Mouse (Mus musculus): ENCODE measurements around the gene Pard3b. TPM values are rescaled to one million over a fixed set of nuclear protein-coding genes. Genes with fewer than 3 reads are reported as not detected.

The Pard3b gene
- total and polyA plus RNA-seq, 3 experiments = 0.30 to 0.75 (median 0.63) TPM

- Histone ChIP-seq H3K36me3 (replicated peaks in 1 of 2; ENCODE audit: control insufficient read depth in 1 of 2, insufficient read depth in 1 of 2, low read length in 1 of 2) (no peaks in the 10 kb centered on the region), H3K9me3 (replicated peaks; ENCODE audit: low read length) (no peaks in the 10 kb centered on the region), H3K27ac (ENCODE audit: insufficient read depth, low read depth) (no peak overlapping the region), H3K4me3 (replicated peaks in 1 of 3; ENCODE audit: low read depth in 2 of 3, low read length in 2 of 3, poor library complexity in 1 of 3) (no peak overlapping the region), H3K27me3 (replicated peaks) (no peaks in the 10 kb centered on the region), H3K4me1 (ENCODE audit: control insufficient read depth in 1 of 2, insufficient read depth in 2 of 2) (peaks cover 4 to 16% of the 10 kb centered on the region in 2 experiments), H3K9ac (ENCODE audit: insufficient read depth, low read depth) (no peak overlapping the region), H3K79me2 (replicated peaks; ENCODE audit: control insufficient read depth, extremely low read depth, insufficient read depth, poor library complexity, severe bottlenecking) (no peaks in the 10 kb centered on the region), H3K4me2 (ENCODE audit: insufficient read depth, low read depth, poor library complexity, severe bottlenecking) (no peak overlapping the region)
- TF ChIP-seq MYC (IDR thresholded peaks at IDR 0.05; ENCODE audit: low read depth, low read length) (no peak), USF1 (IDR thresholded peaks at IDR 0.05; ENCODE audit: low read depth, low read length) (no peak), EP300 (IDR thresholded peaks at IDR 0.05; ENCODE audit: low read length) (no peak), JUN (IDR thresholded peaks at IDR 0.05; ENCODE audit: insufficient read depth, low read depth, low read length) (no peak), RCOR1 (conservative IDR thresholded peaks at IDR 0.05; ENCODE audit: low read depth, low read length) (no peak), SMC3 (IDR thresholded peaks at IDR 0.05; ENCODE audit: low read depth, low read length) (no peak)
- in situ Hi-C loops (cut with MboI; ENCODE audit: low pct_ligation_motif_present, low pct_unique_long_range_greater_than_20kb, low sequenced_read_pairs) = no loop called here
- DNase-seq (ENCODE audit: extremely low read depth) = no peak
- dilution Hi-C loops (cut with MboI; ENCODE audit: extremely low pct_ligation_motif_present, extremely low pct_unique_long_range_greater_than_20kb, low sequenced_read_pairs) = no loop called here
Measured at GRCm38 (mm10) chr1:62254888-62255287, 616.3 kb downstream of the Pard3b start.

- TF ChIP-seq HCFC1 (IDR thresholded peaks at IDR 0.05; ENCODE audit: low read depth, low read length) = no peak
- TF ChIP-seq PAX5 (IDR thresholded peaks at IDR 0.05; ENCODE audit: low read length) = no peak
- TF ChIP-seq TBP (conservative IDR thresholded peaks at IDR 0.05; ENCODE audit: low read depth, low read length) = no peak
- TF ChIP-seq IRF4 (IDR thresholded peaks at IDR 0.05; ENCODE audit: low read depth, low read length) = no peak
- TF ChIP-seq USF2 (conservative IDR thresholded peaks at IDR 0.05; ENCODE audit: low read depth, low read length) = no peak
- TF ChIP-seq MYC (IDR thresholded peaks at IDR 0.05; ENCODE audit: low read depth, low read length) = no peak
- TF ChIP-seq CHD1 (IDR thresholded peaks at IDR 0.05; ENCODE audit: low read depth, low read length) = no peak
- no peak for TF ChIP-seq CHD2 (IDR thresholded peaks at IDR 0.05; ENCODE audit: low read length)
- no peak for TF ChIP-seq GABPA (IDR thresholded peaks at IDR 0.05; ENCODE audit: insufficient replicate concordance, low read depth, low read length)
- no peak for TF ChIP-seq POLR2AphosphoS2 (IDR thresholded peaks at IDR 0.05; ENCODE audit: low read depth, low read length)
- TF ChIP-seq SIN3A (IDR thresholded peaks at IDR 0.05; ENCODE audit: low read length) = no peak
- TF ChIP-seq ZC3H11A (IDR thresholded peaks at IDR 0.05; ENCODE audit: low read depth, low read length) = no peak
- TF ChIP-seq MAZ (IDR thresholded peaks at IDR 0.05; ENCODE audit: low read depth, low read length) = no peak
- no peak for TF ChIP-seq ZKSCAN1 (IDR thresholded peaks at IDR 0.05; ENCODE audit: borderline replicate concordance, low read depth, low read length)
- no peak for TF ChIP-seq MAX (IDR thresholded peaks at IDR 0.05; ENCODE audit: low read length)
- no peak for TF ChIP-seq UBTF (IDR thresholded peaks at IDR 0.05; ENCODE audit: low read depth, low read length)
- TF ChIP-seq EP300 (IDR thresholded peaks at IDR 0.05; ENCODE audit: low read length) = no peak
- no peak for TF ChIP-seq BHLHE40 (IDR thresholded peaks at IDR 0.05; ENCODE audit: low read depth, low read length)
- no peak for TF ChIP-seq KAT2A (IDR thresholded peaks at IDR 0.05; ENCODE audit: insufficient replicate concordance, low read length)
- DNase-seq (ENCODE audit: extremely low read depth) = no peak
- in situ Hi-C loops (cut with MboI; ENCODE audit: low pct_ligation_motif_present, low pct_unique_long_range_greater_than_20kb, low sequenced_read_pairs) = no loop called here
- dilution Hi-C loops (cut with MboI; ENCODE audit: extremely low pct_ligation_motif_present, extremely low pct_unique_long_range_greater_than_20kb, low sequenced_read_pairs) = no loop called here
- Histone ChIP-seq H3K4me2 (ENCODE audit: insufficient read depth, low read depth, poor library complexity, severe bottlenecking) (no peak overlapping the region), H3K9me3 (replicated peaks; ENCODE audit: low read length) (no peaks in the 10 kb centered on the region), H3K27me3 (replicated peaks) (no peaks in the 10 kb centered on the region), H3K36me3 (replicated peaks in 1 of 2; ENCODE audit: control insufficient read depth in 1 of 2, insufficient read depth in 1 of 2, low read length in 1 of 2) (no peaks in the 10 kb centered on the region), H3K27ac (ENCODE audit: insufficient read depth, low read depth) (no peak overlapping the region), H3K9ac (ENCODE audit: insufficient read depth, low read depth) (no peak overlapping the region), H3K79me2 (replicated peaks; ENCODE audit: control insufficient read depth, extremely low read depth, insufficient read depth, poor library complexity, severe bottlenecking) (no peaks in the 10 kb centered on the region), H3K4me3 (replicated peaks in 1 of 3; ENCODE audit: low read depth in 2 of 3, low read length in 2 of 3, poor library complexity in 1 of 3) (no peak overlapping the region), H3K4me1 (ENCODE audit: control insufficient read depth in 1 of 2, insufficient read depth in 2 of 2) (no peaks in the 10 kb centered on the region)
Measured at GRCm38 (mm10) chr1:62276466-62276865, 637.8 kb downstream of the Pard3b start.
